Mouse (Mus musculus) ES-E14 (cell line): Measurements from ENCODE around the gene Zcrb1. TPM values are rescaled to one million over a fixed set of nuclear protein-coding genes. Genes with fewer than 3 reads are reported as not detected.

ENCODE experiments used
- DNase-seq: peaks from one replicate; pipeline ENCODE4 v3.0.0-alpha.2; 2013; ENCODE audit warnings: low read depth, low spot score
- H3K27ac ChIP-seq: 2 replicates; pipeline ENCODE4 v1.5.1; 2012; ENCODE audit warnings: low read depth, mild to moderate bottlenecking, low read length, moderate library complexity, mixed read lengths; ENCODE audit not compliant: poor library complexity, insufficient read depth, severe bottlenecking
- H3K36me3 ChIP-seq: 2 replicates; pipeline ENCODE4 v1.6.1; 2012; ENCODE audit warnings: mild to moderate bottlenecking, low read length, moderate library complexity, mixed read lengths; ENCODE audit not compliant: control insufficient read depth, poor library complexity, insufficient read depth, severe bottlenecking
- H3K4me1 ChIP-seq, 2 experiments: fragments of 150-350 bp in 1 of 2; sonication (generic) in 1 of 2; 2 replicates each; pipeline ENCODE4 v1.6.1; 2012; ENCODE audit warnings: low read length in 2 of 2, mild to moderate bottlenecking in 1 of 2, mixed read lengths in 1 of 2; ENCODE audit not compliant: control insufficient read depth in 2 of 2, insufficient read depth in 2 of 2, poor library complexity in 1 of 2
- H3K4me3 ChIP-seq, 2 experiments: fragments of 150-350 bp in 1 of 2; sonication (generic) in 1 of 2; 2 replicates each; pipeline ENCODE4 v1.5.1; 2012; ENCODE audit warnings: low read length in 2 of 2, low read depth in 1 of 2, mild to moderate bottlenecking in 1 of 2, mixed read lengths in 1 of 2; ENCODE audit not compliant: insufficient read depth in 1 of 2, poor library complexity in 1 of 2, severe bottlenecking in 1 of 2
- H3K9ac ChIP-seq: 2 replicates; pipeline ENCODE4 v1.6.1; 2012; ENCODE audit warnings: low read depth, mild to moderate bottlenecking, low read length, mixed read lengths; ENCODE audit not compliant: poor library complexity, insufficient read depth, severe bottlenecking
- H3K9me3 ChIP-seq: fragments of 150-350 bp; sonication (generic); 2 replicates; pipeline ENCODE4 v1.6.1; 2012; ENCODE audit warnings: low read depth, mild to moderate bottlenecking, low read length; ENCODE audit not compliant: control insufficient read depth, insufficient read depth
- CHD2 ChIP-seq: IDR thresholded peaks from 2 replicates; pipeline ENCODE4 v1.6.1; 2014; ENCODE audit warnings: mild to moderate bottlenecking, low read depth, low read length, inconsistent platforms
- HCFC1 ChIP-seq: IDR thresholded peaks from 2 replicates; pipeline ENCODE4 v1.6.1; 2012; ENCODE audit warnings: low read length, inconsistent platforms, borderline replicate concordance; ENCODE audit not compliant: insufficient read depth
- MAFK ChIP-seq: IDR thresholded peaks from 2 replicates; pipeline ENCODE4 v1.6.1; 2014; ENCODE audit warnings: mild to moderate bottlenecking, low read depth, low read length, inconsistent platforms; ENCODE audit not compliant: insufficient read depth
- ZC3H11A ChIP-seq: IDR thresholded peaks from 2 replicates; pipeline ENCODE4 v1.6.1; 2012; ENCODE audit warnings: low read depth, mild to moderate bottlenecking, inconsistent platforms, low read length, borderline replicate concordance
- ZNF384 ChIP-seq: IDR thresholded peaks from 2 replicates; pipeline ENCODE4 v1.6.1; 2012; ENCODE audit warnings: low read depth, low read length, inconsistent platforms
- in situ Hi-C, 2 experiments: fragments of 600-800 bp; cut with MboI; formaldehyde crosslinking; loops; one replicate each; pipeline ENCODE4 v1.15.1; 2025; ENCODE audit warnings: low sequenced_read_pairs in 2 of 2, inconsistent platforms in 1 of 2; ENCODE audit not compliant: unreplicated experiment in 2 of 2
- total RNA-seq: library from RNA; depleted of rRNA; stranded (reverse); fragments of 300-350 nt; gene quantifications from 2 replicates; pipeline ENCODE4 v1.2.3, GENCODE M21; 2012; rRNA removed

Zcrb1 gene
- total RNA-seq, 1 experiment, result 34.8 TPM

DNA sequence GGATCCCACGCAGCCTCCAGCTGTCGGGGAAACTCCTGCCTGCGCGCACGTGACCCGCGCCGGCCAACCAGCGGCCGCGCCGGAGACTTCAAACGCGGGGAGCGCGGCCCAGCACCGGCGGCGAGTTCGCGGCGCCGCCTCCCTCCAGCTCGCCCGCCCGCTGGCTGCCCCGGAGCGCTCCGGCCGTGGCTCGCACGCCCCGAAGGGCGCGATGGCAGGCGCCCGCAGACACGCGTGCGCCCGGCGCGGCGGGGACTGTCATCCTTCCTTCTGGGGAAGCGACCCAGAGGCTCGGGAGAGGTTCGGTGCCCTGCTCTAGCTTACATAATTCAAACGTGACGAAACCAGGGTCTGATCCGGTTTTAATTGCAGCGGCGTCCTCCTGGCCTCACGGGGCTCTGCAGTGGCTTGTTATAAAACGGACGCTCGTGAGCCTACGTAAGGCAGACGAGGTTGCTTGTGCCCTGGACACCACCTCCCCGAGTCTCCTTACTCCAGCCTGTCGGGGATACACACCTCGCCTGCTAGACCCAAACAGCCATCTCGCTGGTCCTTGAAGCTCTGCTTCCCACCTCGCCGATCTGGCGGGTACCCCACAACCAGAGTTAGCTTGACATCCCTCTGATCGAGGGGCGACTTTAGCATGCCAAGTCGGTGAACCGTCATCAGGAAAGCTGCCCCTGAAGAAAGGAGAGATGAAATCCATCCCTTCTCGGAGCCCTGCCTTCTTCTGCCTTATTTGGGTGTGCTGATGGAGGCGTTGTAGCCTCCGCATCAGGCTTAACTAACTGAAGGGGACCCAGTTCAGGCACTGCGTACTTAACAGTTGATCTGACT, 61.0 kb downstream of the Zcrb1 start, which contains the start of gene Yaf2:
TSS of gene Yaf2 (minus strand) at position 11 of the 837 bp plus-strand sequence.
- in situ Hi-C loops, result no loop called here
- TF ChIP-seq ZNF384, result no peak
- TF ChIP-seq ZC3H11A, result no peak
- no peak for TF ChIP-seq CHD2
- no peak for TF ChIP-seq HCFC1
- no peak for TF ChIP-seq MAFK
- Histone ChIP-seq H3K9me3 (no peaks in the 10 kb centered on the region), H3K27ac (no peak within 1 kb of the TSS), H3K9ac (peak within 1 kb of the TSS; percentile 83), H3K4me1 (no peaks in the 10 kb centered on the region), H3K36me3 (no peaks in the 10 kb centered on the region), H3K4me3 (peak within 1 kb of the TSS; percentile 86 to 90)
- peak; percentile 50 for DNase-seq

DNA sequence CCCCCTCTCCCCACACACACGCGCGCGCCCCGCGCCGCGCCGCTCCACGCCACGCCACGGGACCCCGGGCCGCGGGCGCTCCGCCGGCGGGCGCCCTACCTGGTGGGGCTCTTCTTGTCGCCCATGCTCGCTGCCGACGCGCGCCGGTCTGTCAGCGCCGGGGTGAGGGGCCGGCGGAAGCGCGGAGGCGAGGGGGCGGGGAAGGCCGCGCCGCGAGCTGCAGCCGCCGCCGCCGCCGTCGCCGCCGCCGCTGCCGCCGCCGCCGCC, 61.5 kb downstream of the Zcrb1 start:
- in situ Hi-C loops, result no loop called here
- Histone ChIP-seq H3K9ac (peak overlapping the region; percentile 83), H3K9me3 (no peaks in the 10 kb centered on the region), H3K36me3 (no peaks in the 10 kb centered on the region), H3K27ac (no peak overlapping the region), H3K4me3 (peak overlapping the region; percentile 62 to 86; a peak in 3 of 4 replicates), H3K4me1 (no peaks in the 10 kb centered on the region)
- DNase-seq, result no peak
- TF ChIP-seq HCFC1, result no peak

Other genes with a start within 250 kb of the Zcrb1 start
- gene Gxylt1, start 123.2 kb downstream of the Zcrb1 start, total RNA-seq, result 22.7 and 27.7 TPM in 2 replicates
- 7.3 and 19.8 TPM in 2 replicates for gene Yaf2, start 61.4 kb downstream of the Zcrb1 start, total RNA-seq
- gene Pphln1, start within 50 bp of the Zcrb1 start, total RNA-seq, result 23.4 and 34.9 TPM in 2 replicates
- gene Prickle1, start 197.6 kb upstream of the Zcrb1 start, total RNA-seq, result 3.1 and 7.7 TPM in 2 replicates